ENCODE assay signal across 8 mouse cellular contexts in genomic region chr2:163658941-163659340, GRCm38 (mm10). TPM values are rescaled to one million over a fixed set of nuclear protein-coding genes. Genes with fewer than 3 reads are reported as not detected.
DNase-seq lines count a peak whose midpoint lies in the region; ATAC-seq lines count a peak whose summit lies in the region.

No protein-coding gene starts in this region.

- under 1% methylated on average over 8 of the region's 8 CpGs for whole genome bisulfite sequencing in heart, embryonic 15.5 days
- WGBS in midbrain, embryonic 15.5 days, result under 1% methylated on average over 8 of the region's 8 CpGs

- peak overlapping the region; percentile 82 for H3K9ac ChIP-seq in heart, embryonic 15.5 days
- H3K9ac ChIP-seq in midbrain, embryonic 15.5 days, result peak overlapping the region; percentile 78; the same call in 1 of the 2 replicates

- DNase-seq in layer of hippocampus, postnatal 10 days (ENCODE audit: low spot score in 2 of 2), result peak; percentile 18 to 43
- DNase-seq in layer of hippocampus, adult 9-11 months, result no peak
- DNase-seq in c-Kit-positive CD71-positive TER-119-positive erythroid progenitor cells, embryonic 14.5 days (ENCODE audit: low spot score), result peak; percentile 41
- DNase-seq in kidney, postnatal 36 days, result peak; percentile 59 to 64
- DNase-seq in gastrocnemius, postnatal 14 days, result no peak

- H3K27me3 ChIP-seq in heart, embryonic 15.5 days, result no peaks in the 10 kb centered on the region
- H3K27me3 ChIP-seq in midbrain, embryonic 15.5 days (replicated peaks), result no peaks in the 10 kb centered on the region

- H3K4me1 ChIP-seq in heart, embryonic 15.5 days (replicated peaks), result peaks cover 46% of the 10 kb centered on the region
- H3K4me1 ChIP-seq in midbrain, embryonic 15.5 days, result peaks cover 23% of the 10 kb centered on the region

- H3K9me3 ChIP-seq in heart, embryonic 15.5 days (replicated peaks), result no peaks in the 10 kb centered on the region
- H3K9me3 ChIP-seq in midbrain, embryonic 15.5 days, result no peaks in the 10 kb centered on the region

- peak overlapping the region; percentile 86 for H3K27ac ChIP-seq in heart, embryonic 15.5 days
- peak overlapping the region; percentile 87; the same call in 1 of the 2 replicates for H3K27ac ChIP-seq in midbrain, embryonic 15.5 days

- ATAC-seq in heart, embryonic 15.5 days (replicated peaks; ENCODE audit: insufficient number of reproducible peaks, insufficient read depth, low FRiP score, low read depth), result no peak
- ATAC-seq in midbrain, embryonic 15.5 days (replicated peaks), result no peak
- no peak for ATAC-seq in megakaryocyte progenitor cell, adult 5-6 weeks (replicated peaks; ENCODE audit: poor library complexity)

- H3K36me3 ChIP-seq in heart, embryonic 15.5 days, result no peaks in the 10 kb centered on the region
- no peaks in the 10 kb centered on the region for H3K36me3 ChIP-seq in midbrain, embryonic 15.5 days (replicated peaks)

- intact Hi-C loops in gastrocnemius, postnatal 14 days (cut with DNase I; ENCODE audit: low total_unique reads), result no loop called here

- H3K4me2 ChIP-seq in heart, embryonic 15.5 days, result peak overlapping the region; percentile 64
- H3K4me2 ChIP-seq in midbrain, embryonic 15.5 days, result peak overlapping the region; percentile 70

- H3K4me3 ChIP-seq in heart, embryonic 15.5 days, result peak overlapping the region; percentile 83
- peak overlapping the region; percentile 96 for H3K4me3 ChIP-seq in midbrain, embryonic 15.5 days

RNA-seq across cellular contexts. Expression of gene Pkig, which starts 0.8 kb away (rescaled TPM):
- total RNA-seq in layer of hippocampus, postnatal 10 days (2021), result 10 to 100 TPM; 75.4 to 87.8 TPM
- 289 and 356 TPM in 2 replicates for polyA plus RNA-seq in heart, embryonic 15.5 days (2015; fragmentation: Nextera tagmentation; extraction: Ambion mirVana)
- polyA plus RNA-seq in midbrain, embryonic 15.5 days (2015; fragmentation: Nextera tagmentation; extraction: Ambion mirVana), result 125 TPM in 2 replicates
- total RNA-seq in megakaryocyte progenitor cell, adult 5-6 weeks (2015), result 50.8 and 54.4 TPM in 2 replicates
- 52.9 and 56.3 TPM in 2 replicates for total RNA-seq in megakaryocyte progenitor cell, adult 5-6 weeks (2017)
- total RNA-seq in gastrocnemius, postnatal 14 days (2021), result 10 to 100 TPM; 78.2 to 85.3 TPM

RNA-seq across cellular contexts. Expression of gene Serinc3, which starts 14.0 kb away (rescaled TPM):
- 100 to 1,000 TPM; 168 to 196 TPM for total RNA-seq in layer of hippocampus, postnatal 10 days (2021)
- polyA plus RNA-seq in heart, embryonic 15.5 days (2015; fragmentation: Nextera tagmentation; extraction: Ambion mirVana), result 54.8 and 57.1 TPM in 2 replicates
- polyA plus RNA-seq in midbrain, embryonic 15.5 days (2015; fragmentation: Nextera tagmentation; extraction: Ambion mirVana), result 33.0 and 35.9 TPM in 2 replicates
- total RNA-seq in megakaryocyte progenitor cell, adult 5-6 weeks (2015), result 641 and 693 TPM in 2 replicates
- 470 and 502 TPM in 2 replicates for total RNA-seq in megakaryocyte progenitor cell, adult 5-6 weeks (2017)
- 100 to 1,000 TPM; 124 to 167 TPM for total RNA-seq in gastrocnemius, postnatal 14 days (2021)

RNA-seq across cellular contexts. Expression of gene Ttpal, which starts 56.8 kb away (rescaled TPM):
- 10 to 100 TPM; 51.4 to 51.8 TPM for total RNA-seq in layer of hippocampus, postnatal 10 days (2021)
- 15.2 and 21.2 TPM in 2 replicates for polyA plus RNA-seq in heart, embryonic 15.5 days (2015; fragmentation: Nextera tagmentation; extraction: Ambion mirVana)
- polyA plus RNA-seq in midbrain, embryonic 15.5 days (2015; fragmentation: Nextera tagmentation; extraction: Ambion mirVana), result 47.1 and 50.2 TPM in 2 replicates
- total RNA-seq in megakaryocyte progenitor cell, adult 5-6 weeks (2015), result 13.7 and 20.7 TPM in 2 replicates
- 12.4 and 12.7 TPM in 2 replicates for total RNA-seq in megakaryocyte progenitor cell, adult 5-6 weeks (2017)
- total RNA-seq in gastrocnemius, postnatal 14 days (2021), result 1 to 10 TPM; 7.7 to 8.2 TPM

Comparison
In these comparisons a context has a peak if more than half of its experiments do, and no peak if none do; other contexts are left out.
1. DNase-seq: peak in layer of hippocampus, postnatal 10 days (2 of 2), c-Kit-positive CD71-positive TER-119-positive erythroid progenitor cells, embryonic 14.5 days (single experiment) and kidney, postnatal 36 days (2 of 2); none in layer of hippocampus, adult 9-11 months (single experiment) and gastrocnemius, postnatal 14 days (single experiment).